ENCODE assay signal across 12 mouse cellular contexts in the genomic region with DNA sequence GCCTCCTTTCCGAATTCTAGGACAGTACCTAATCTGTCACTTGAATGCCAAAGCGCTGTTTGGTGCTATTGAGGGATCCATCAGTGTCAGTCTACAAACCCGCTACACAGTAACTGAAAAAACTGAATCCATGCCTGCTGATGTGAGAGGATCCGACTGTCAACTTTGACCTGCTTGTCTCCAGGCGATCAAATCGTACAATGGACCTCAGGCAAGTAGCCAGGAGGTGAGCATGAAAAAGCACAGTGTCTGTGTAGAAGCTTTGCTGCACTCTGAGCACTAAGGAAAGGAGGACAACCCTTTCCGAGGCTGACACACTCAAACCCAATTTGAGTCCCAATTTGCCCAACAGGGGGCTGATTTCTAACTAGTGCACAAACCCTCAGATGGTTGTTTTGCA. TPM values are rescaled to one million over a fixed set of nuclear protein-coding genes. Genes with fewer than 3 reads are reported as not detected.
DNase-seq lines count a peak whose midpoint lies in the region; ATAC-seq and TF ChIP-seq lines count a peak whose summit lies in the region.
"Had no signal": no experiment of that assay in that cellular context is flagged by ENCODE, and none has a peak within 500 bp of the region (broad histone marks: within the 10 kb centered on the region; RNA-seq: fewer than 3 reads in every experiment).

No protein-coding gene starts in this region.

- H3K36me3 ChIP-seq in embryonic facial prominence, embryonic 13.5 days: peaks cover 3% of the 10 kb centered on the region; the same call in 1 of the 2 replicates
- peaks cover 21% of the 10 kb centered on the region for H3K36me3 ChIP-seq in embryonic facial prominence, embryonic 10.5 days (replicated peaks)
- H3K36me3 ChIP-seq in heart, postnatal 0 days (replicated peaks; ENCODE audit: control insufficient read depth, insufficient read depth, low read length): peaks cover 2% of the 10 kb centered on the region; the same call in 1 of the 2 replicates
- no peaks in the 10 kb centered on the region for H3K36me3 ChIP-seq in embryonic facial prominence, embryonic 15.5 days
- H3K36me3 ChIP-seq: intestine, embryonic 15.5 days; liver, embryonic 12.5 days had no signal

- no peaks in the 10 kb centered on the region for H3K27me3 ChIP-seq in embryonic facial prominence, embryonic 13.5 days
- no peaks in the 10 kb centered on the region for H3K27me3 ChIP-seq in embryonic facial prominence, embryonic 10.5 days (replicated peaks; ENCODE audit: low read depth, poor library complexity, severe bottlenecking)
- no peaks in the 10 kb centered on the region for H3K27me3 ChIP-seq in heart, postnatal 0 days (ENCODE audit: control insufficient read depth, insufficient read depth, low read length)
- H3K27me3 ChIP-seq in embryonic facial prominence, embryonic 15.5 days: no peaks in the 10 kb centered on the region
- H3K27me3 ChIP-seq: intestine, embryonic 15.5 days; liver, embryonic 12.5 days had no signal

- no peak overlapping the region for H3K4me3 ChIP-seq in embryonic facial prominence, embryonic 13.5 days
- no peak overlapping the region for H3K4me3 ChIP-seq in embryonic facial prominence, embryonic 10.5 days
- no peak overlapping the region for H3K4me3 ChIP-seq in heart, postnatal 0 days (ENCODE audit: low read depth, low read length)
- H3K4me3 ChIP-seq in left cerebral cortex, adult 2 months: no peak overlapping the region
- no peak overlapping the region for H3K4me3 ChIP-seq in embryonic facial prominence, embryonic 15.5 days (replicated peaks)
- H3K4me3 ChIP-seq: intestine, embryonic 15.5 days; liver, embryonic 12.5 days had no signal

- 0 out of 2 replicates have a peak, but pooled peaks have one; percentile 15 for ATAC-seq in embryonic facial prominence, embryonic 13.5 days (ENCODE audit: insufficient number of reproducible peaks, insufficient read depth, low FRiP score, low TSS enrichment, low read depth)
- ATAC-seq in heart, postnatal 0 days (ENCODE audit: insufficient read depth, low read depth): no peak
- no peak for ATAC-seq in embryonic facial prominence, embryonic 15.5 days (ENCODE audit: insufficient number of reproducible peaks, low FRiP score, low TSS enrichment, low read depth)
- ATAC-seq: intestine, embryonic 15.5 days; liver, embryonic 12.5 days had no signal

- no peaks in the 10 kb centered on the region for H3K9me3 ChIP-seq in embryonic facial prominence, embryonic 13.5 days
- no peaks in the 10 kb centered on the region for H3K9me3 ChIP-seq in embryonic facial prominence, embryonic 10.5 days
- no peaks in the 10 kb centered on the region for H3K9me3 ChIP-seq in heart, postnatal 0 days (replicated peaks; ENCODE audit: control insufficient read depth, low read length)
- H3K9me3 ChIP-seq in embryonic facial prominence, embryonic 15.5 days (replicated peaks): no peaks in the 10 kb centered on the region
- H3K9me3 ChIP-seq: intestine, embryonic 15.5 days; liver, embryonic 12.5 days had no signal

- H3K4me2 ChIP-seq in embryonic facial prominence, embryonic 13.5 days: no peak overlapping the region
- H3K4me2 ChIP-seq in heart, postnatal 0 days (ENCODE audit: low read depth, low read length): peak overlapping the region; percentile 9; the same call in 1 of the 2 replicates
- H3K4me2 ChIP-seq in embryonic facial prominence, embryonic 15.5 days (replicated peaks): no peak overlapping the region
- H3K4me2 ChIP-seq: intestine, embryonic 15.5 days; liver, embryonic 12.5 days had no signal

- no peak for DNase-seq in embryonic facial prominence, embryonic 10.5 days (ENCODE audit: low spot score)
- DNase-seq in heart, postnatal 0 days (ENCODE audit: low spot score): no peak
- DNase-seq in heart, adult 11 months: no peak
- DNase-seq in left cerebral cortex, adult 2 months (ENCODE audit: extremely low spot score in 1 of 2, low spot score in 2 of 2): no peak
- no peak for DNase-seq in left cerebral cortex, postnatal 14 days (ENCODE audit: low spot score in 2 of 2)
- no peak for DNase-seq in testis, postnatal 14 days (ENCODE audit: low spot score)
- DNase-seq: adrenal gland, postnatal 25 days had no signal

- H3K4me1 ChIP-seq in embryonic facial prominence, embryonic 13.5 days: peaks cover 65% of the 10 kb centered on the region
- H3K4me1 ChIP-seq in embryonic facial prominence, embryonic 10.5 days: peaks cover 58% of the 10 kb centered on the region
- peaks cover 54% of the 10 kb centered on the region for H3K4me1 ChIP-seq in heart, postnatal 0 days (ENCODE audit: control insufficient read depth, insufficient read depth)
- peaks cover 56% of the 10 kb centered on the region for H3K4me1 ChIP-seq in embryonic facial prominence, embryonic 15.5 days
- H3K4me1 ChIP-seq: liver, embryonic 12.5 days had no signal

- WGBS in embryonic facial prominence, embryonic 13.5 days: 67% methylated on average over 7 of the region's 7 CpGs
- WGBS in embryonic facial prominence, embryonic 10.5 days: 69% methylated on average over 7 of the region's 7 CpGs
- 48% methylated on average over 7 of the region's 7 CpGs for WGBS in heart, postnatal 0 days
- WGBS in embryonic facial prominence, embryonic 15.5 days: 75% methylated on average over 7 of the region's 7 CpGs

- intact Hi-C loops in left cerebral cortex, adult 2 months (cut with DNase I): loop anchor here (1.0 to 5.0 kb wide), 4 partner anchors 43 to 255 kb away; no protein-coding TSS in a partner anchor
- intact Hi-C loops in left cerebral cortex, postnatal 14 days (cut with DNase I): no loop called here

- TF ChIP-seq EP300 in heart, postnatal 0 days (IDR thresholded peaks at IDR 0.05; ENCODE audit: low read depth): no peak

- TF ChIP-seq CTCF in heart, postnatal 0 days (IDR thresholded peaks at IDR 0.05; ENCODE audit: low read depth): no peak; the same call in 1 of the 2 replicates
- TF ChIP-seq CTCF in left cerebral cortex, adult 2 months (IDR thresholded peaks at IDR 0.05): no peak; the same call in 1 of the 2 replicates

- no peak overlapping the region for H3K9ac ChIP-seq in embryonic facial prominence, embryonic 13.5 days
- H3K9ac ChIP-seq in heart, postnatal 0 days (replicated peaks; ENCODE audit: low read depth, low read length): no peak overlapping the region
- H3K9ac ChIP-seq in embryonic facial prominence, embryonic 15.5 days: no peak overlapping the region
- H3K9ac ChIP-seq: intestine, embryonic 15.5 days; liver, embryonic 12.5 days had no signal

- no peak overlapping the region for H3K27ac ChIP-seq in embryonic facial prominence, embryonic 13.5 days
- H3K27ac ChIP-seq in embryonic facial prominence, embryonic 10.5 days (replicated peaks): no peak overlapping the region
- H3K27ac ChIP-seq in heart, postnatal 0 days (ENCODE audit: low read depth): peak overlapping the region; percentile 88
- H3K27ac ChIP-seq in left cerebral cortex, adult 2 months: peak overlapping the region; percentile 59; the same call in 1 of the 2 replicates
- H3K27ac ChIP-seq in embryonic facial prominence, embryonic 15.5 days (replicated peaks): peak overlapping the region; percentile 23; the same call in 1 of the 2 replicates
- H3K27ac ChIP-seq: liver, embryonic 12.5 days had no signal

RNA-seq across cellular contexts. Expression of gene Pdzrn3, which starts 24.0 kb away (rescaled TPM):
- polyA plus RNA-seq in embryonic facial prominence, embryonic 13.5 days (2015; fragmentation: Nextera tagmentation; extraction: Ambion mirVana): 15.0 and 15.4 TPM in 2 replicates
- 7.9 and 8.9 TPM in 2 replicates for polyA plus RNA-seq in embryonic facial prominence, embryonic 10.5 days (2016; fragmentation: Nextera tagmentation; extraction: Ambion mirVana)
- 116 and 128 TPM in 2 replicates for total RNA-seq in heart, postnatal 0 days (2014; rRNA removed; ENCODE audit: low replicate concordance)
- polyA plus RNA-seq in heart, postnatal 0 days (2015; fragmentation: Nextera tagmentation; extraction: Ambion mirVana): 7.6 and 12.2 TPM in 2 replicates
- total RNA-seq in left cerebral cortex, adult 2 months (2021): 10 to 100 TPM; 47.9 to 50.8 TPM
- total RNA-seq in left cerebral cortex, postnatal 14 days (2021): 10 to 100 TPM; 50.4 to 53.3 TPM
- 17.0 and 18.5 TPM in 2 replicates for polyA plus RNA-seq in embryonic facial prominence, embryonic 15.5 days (2015; fragmentation: Nextera tagmentation; extraction: Ambion mirVana)
- total RNA-seq: megakaryocyte, adult 5-6 weeks had no signal

Comparison
In these comparisons a context has a peak if more than half of its experiments do, and no peak if none do; other contexts are left out.
1. H3K27ac ChIP-seq: peak in heart, postnatal 0 days (single experiment), left cerebral cortex, adult 2 months (single experiment) and embryonic facial prominence, embryonic 15.5 days (single experiment); none in embryonic facial prominence, embryonic 13.5 days (single experiment) and embryonic facial prominence, embryonic 10.5 days (single experiment).